Mouse (Mus musculus) brain, embryonic 14.5 days (tissue): ENCODE measurements around the gene Mfn2.

Source experiments
- CTCF ChIP-seq: fragments of 200-500 bp; IDR thresholded peaks from 2 replicates; pipeline ENCODE4 v1.5.1; 2012; ENCODE audit warnings: inconsistent platforms, mild to moderate bottlenecking, moderate library complexity, borderline replicate concordance; ENCODE audit not compliant: insufficient read depth, insufficient read length; ENCODE audit errors: extremely low read depth
- POLR2A ChIP-seq: fragments of 200-500 bp; IDR thresholded peaks from 2 replicates; pipeline ENCODE4 v1.6.1; 2012; ENCODE audit warnings: mild to moderate bottlenecking, inconsistent platforms, borderline replicate concordance; ENCODE audit not compliant: poor library complexity, insufficient read depth, insufficient read length, severe bottlenecking; ENCODE audit errors: extremely low read depth

GRCm38 (mm10) chr4:147928540-147928939, 24.0 kb upstream of the Mfn2 start:
- TF ChIP-seq CTCF (no peak), POLR2A (no peak)
